Mouse (Mus musculus): ENCODE measurements around the gene Vta1. TPM values are rescaled to one million over a fixed set of nuclear protein-coding genes. Genes with fewer than 3 reads are reported as not detected.

The Vta1 gene
- 72.7 and 77.0 TPM in 2 replicates for polyA plus RNA-seq (2012; rRNA removed)

GRCm38 (mm10) chr10:14705072-14706066 is at the start of gene Vta1, which contains the start of gene Nmbr:
Vta1 (minus strand) TSS chr10:14705560.
Nmbr (plus strand) TSS chr10:14705591.

DNA sequence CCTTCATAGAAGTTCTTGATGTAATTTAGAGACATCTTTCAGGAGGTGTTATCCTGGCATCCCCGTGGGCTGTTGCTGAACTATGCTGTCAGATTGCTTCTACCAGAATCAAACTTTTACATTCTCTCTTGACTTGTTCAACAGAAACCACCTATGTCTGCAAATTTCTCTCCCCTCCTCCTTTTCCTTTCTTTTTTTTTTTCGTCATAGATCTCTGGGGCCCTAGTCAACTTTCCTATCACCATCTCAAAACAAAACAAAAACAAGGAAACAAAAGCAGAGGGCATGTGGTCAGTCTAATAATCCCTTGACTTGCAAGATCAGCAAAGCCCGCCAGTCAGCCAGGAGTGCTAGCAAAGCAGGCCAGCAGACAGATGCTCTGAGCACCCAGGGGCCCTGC is 12.8 kb upstream of the Vta1 start, which contains the start of gene Gje1:
Gene Gje1 (minus strand): TSS at position 101 of the 400 bp plus-strand sequence.

Other genes starting within 250 kb of the Vta1 start
- 0.83 and 0.91 TPM in 2 replicates for gene Adgrg6, start 159.9 kb downstream of the Vta1 start, polyA plus RNA-seq (2012; rRNA removed)
- not detected in 2 replicates for gene Nmbr, start within 50 bp of the Vta1 start, polyA plus RNA-seq (2012; rRNA removed)
- not detected in 2 replicates for gene Gje1, start 12.7 kb upstream of the Vta1 start, polyA plus RNA-seq (2012; rRNA removed)

Data from stomach, adult 2 months (tissue).